Mouse (Mus musculus): Measurements from ENCODE around the gene Ppp1r15a.

Ppp1r15a gene

GRCm38 (mm10) chr7:45525809-45526473, at the start of gene Ppp1r15a, which contains the start of gene Plekha4:
Gene Ppp1r15a (minus strand): TSS chr7:45526268.
Gene Plekha4 (plus strand): TSS chr7:45526330.
- DNase-seq (ENCODE audit: low read depth, low spot score): peak; percentile 91

- no peak for DNase-seq (ENCODE audit: low read depth, low spot score)
Measured at GRCm38 (mm10) chr7:45574472-45575379, 48.7 kb upstream of the Ppp1r15a start.

GRCm38 (mm10) chr7:45573954-45574353, 47.9 kb upstream of the Ppp1r15a start:
- DNase-seq (ENCODE audit: low read depth, low spot score): no peak

GRCm38 (mm10) chr7:45571966-45572365, 45.9 kb upstream of the Ppp1r15a start:
- no peak for DNase-seq (ENCODE audit: low read depth, low spot score)

GRCm38 (mm10) chr7:45570103-45570741, 44.2 kb upstream of the Ppp1r15a start, which contains the start of gene Bcat2:
Gene Bcat2 (plus strand): TSS chr7:45570153.
- DNase-seq (ENCODE audit: low read depth, low spot score): peak; percentile 54

GRCm38 (mm10) chr7:45568601-45569473, 42.8 kb upstream of the Ppp1r15a start:
- no peak for DNase-seq (ENCODE audit: low read depth, low spot score)

- peak; percentile 75 for DNase-seq (ENCODE audit: low read depth, low spot score)
Measured at GRCm38 (mm10) chr7:45567780-45568516, 41.9 kb upstream of the Ppp1r15a start.

- no peak for DNase-seq (ENCODE audit: low read depth, low spot score)
Measured at GRCm38 (mm10) chr7:45567112-45567779, 41.2 kb upstream of the Ppp1r15a start.

- DNase-seq (ENCODE audit: low read depth, low spot score): no peak
Measured at GRCm38 (mm10) chr7:45565446-45565845, 39.4 kb upstream of the Ppp1r15a start.

GRCm38 (mm10) chr7:45564811-45565210, 38.7 kb upstream of the Ppp1r15a start:
- DNase-seq (ENCODE audit: low read depth, low spot score): no peak

GRCm38 (mm10) chr7:45561624-45562520, 35.8 kb upstream of the Ppp1r15a start:
- no peak for DNase-seq (ENCODE audit: low read depth, low spot score)

- DNase-seq (ENCODE audit: low read depth, low spot score): peak; percentile 66
Measured at GRCm38 (mm10) chr7:45560843-45561623, 35.0 kb upstream of the Ppp1r15a start.

- no peak for DNase-seq (ENCODE audit: low read depth, low spot score)
Measured at GRCm38 (mm10) chr7:45560241-45560640, 34.2 kb upstream of the Ppp1r15a start.

GRCm38 (mm10) chr7:45558907-45559306, 32.8 kb upstream of the Ppp1r15a start:
- DNase-seq (ENCODE audit: low read depth, low spot score): no peak

GRCm38 (mm10) chr7:45555787-45556186, 29.7 kb upstream of the Ppp1r15a start:
- peak; percentile 40 for DNase-seq (ENCODE audit: low read depth, low spot score)

- DNase-seq (ENCODE audit: low read depth, low spot score): no peak
Measured at GRCm38 (mm10) chr7:45554744-45555143, 28.7 kb upstream of the Ppp1r15a start, which contains the start of gene Hsd17b14. Gene Hsd17b14 (plus strand): TSS chr7:45554893.

GRCm38 (mm10) chr7:45553990-45554389, 27.9 kb upstream of the Ppp1r15a start:
- no peak for DNase-seq (ENCODE audit: low read depth, low spot score)

GRCm38 (mm10) chr7:45553519-45553918, 27.5 kb upstream of the Ppp1r15a start:
- DNase-seq (ENCODE audit: low read depth, low spot score): no peak
